9 mouse cellular contexts compared by ENCODE assay signal in the genomic region with DNA sequence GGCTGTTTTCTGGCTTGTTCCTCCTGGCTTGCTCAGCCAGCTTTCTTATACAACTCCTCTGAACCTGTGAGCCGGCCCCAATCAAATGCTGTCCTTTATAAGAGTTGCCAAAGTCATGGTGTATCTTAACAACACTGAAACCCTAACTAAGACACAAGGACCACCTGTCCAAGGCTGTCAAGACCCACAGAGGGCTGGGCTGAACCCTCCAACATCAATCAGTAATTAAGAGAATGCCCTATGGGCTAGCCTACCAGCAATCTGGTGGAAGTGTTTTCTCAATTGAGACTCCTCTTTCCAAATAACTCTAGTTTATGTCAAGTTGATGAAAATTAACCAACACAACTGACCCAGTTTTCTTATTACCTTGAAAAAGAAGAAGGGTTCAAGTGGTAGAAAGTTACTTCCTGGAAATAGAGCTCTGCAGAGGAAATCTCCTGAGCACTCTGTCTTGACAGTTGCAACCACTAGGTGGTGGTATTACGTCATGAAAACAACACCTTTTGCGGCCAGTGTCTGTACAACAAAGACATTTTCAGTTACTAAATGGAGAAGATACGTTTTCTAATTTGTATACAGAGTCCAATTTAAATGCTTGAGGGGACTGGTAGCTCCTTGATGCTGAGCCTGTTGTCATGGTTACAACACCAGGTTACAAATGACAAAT. TPM values are rescaled to one million over a fixed set of nuclear protein-coding genes. Genes with fewer than 3 reads are reported as not detected.
DNase-seq lines count a peak whose midpoint lies in the region; ATAC-seq and TF ChIP-seq lines count a peak whose summit lies in the region.
"Had no signal": no experiment of that assay in that cellular context is flagged by ENCODE, and none has a peak within 500 bp of the region (broad histone marks: within the 10 kb centered on the region; RNA-seq: fewer than 3 reads in every experiment).

No protein-coding gene starts in this region.

- ATAC-seq in limb, embryonic 14.5 days (ENCODE audit: low FRiP score, low read depth): peak; percentile 80; the same call in 1 of the 2 replicates

- H3K27ac ChIP-seq in limb, embryonic 14.5 days (replicated peaks; ENCODE audit: low read depth, low read length): no peak overlapping the region
- H3K27ac ChIP-seq: embryonic facial prominence, embryonic 13.5 days had no signal

- H3K27me3 ChIP-seq in limb, embryonic 14.5 days (ENCODE audit: control insufficient read depth, insufficient read depth, low read length): no peaks in the 10 kb centered on the region
- no peaks in the 10 kb centered on the region for H3K27me3 ChIP-seq in splenic B cell, adult 2 months (ENCODE audit: control insufficient read depth, insufficient read depth, low read length, poor library complexity, severe bottlenecking)

- no peaks in the 10 kb centered on the region for H3K36me3 ChIP-seq in limb, embryonic 14.5 days (ENCODE audit: control insufficient read depth, insufficient read depth, low read length)
- H3K36me3 ChIP-seq in splenic B cell, adult 2 months (ENCODE audit: control insufficient read depth, insufficient read depth, low read length, poor library complexity, severe bottlenecking): no peaks in the 10 kb centered on the region
- H3K36me3 ChIP-seq: embryonic facial prominence, embryonic 13.5 days had no signal

- H3K4me3 ChIP-seq in limb, embryonic 14.5 days (replicated peaks; ENCODE audit: low read length): no peak overlapping the region
- H3K4me3 ChIP-seq: embryonic facial prominence, embryonic 13.5 days had no signal

- 21% methylated on average over 4 of the region's 4 CpGs for WGBS in limb, embryonic 14.5 days

- TF ChIP-seq POLR2A in limb, embryonic 14.5 days (IDR thresholded peaks at IDR 0.05; ENCODE audit: borderline replicate concordance, extremely low read depth, insufficient read depth, insufficient read length): no peak

- H3K4me1 ChIP-seq in limb, embryonic 14.5 days (ENCODE audit: control insufficient read depth, insufficient read depth, low read length): 0 out of 2 replicates have a peak, but pooled peaks cover 5% of the 10 kb centered on the region

- no peak overlapping the region for H3K9ac ChIP-seq in limb, embryonic 14.5 days (ENCODE audit: low read depth, low read length, severe bottlenecking)
- H3K9ac ChIP-seq: embryonic facial prominence, embryonic 13.5 days had no signal

- no peak overlapping the region for H3K4me2 ChIP-seq in limb, embryonic 14.5 days (replicated peaks; ENCODE audit: low read depth, low read length, severe bottlenecking)
- H3K4me2 ChIP-seq: embryonic facial prominence, embryonic 13.5 days had no signal

- peak; percentile 29 for DNase-seq in 3134 (ENCODE audit: extremely low read depth, insufficient read length, low spot score)
- peak; percentile 83 for DNase-seq in T-cell, adult 2 months (ENCODE audit: low spot score)
- peak; percentile 48 to 79 for DNase-seq in cerebellum, postnatal 4 days (ENCODE audit: low spot score in 2 of 2)
- peak; percentile 29 to 33 for DNase-seq in gastrocnemius, adult 8-10 months (ENCODE audit: low spot score in 2 of 2)
- DNase-seq in kidney, adult 8-10 months: peak; percentile 63 to 77
- peak; percentile 84 for DNase-seq in limb, embryonic 14.5 days (ENCODE audit: low spot score)
- DNase-seq in naive thymus-derived CD4-positive, alpha-beta T cell, adult 2 months (ENCODE audit: low read depth): peak; percentile 95
- DNase-seq in splenic B cell, adult 2 months (ENCODE audit: low read depth, low spot score): peak; percentile 94

- H3K9me3 ChIP-seq in limb, embryonic 14.5 days (ENCODE audit: control insufficient read depth, low read length): no peaks in the 10 kb centered on the region
- H3K9me3 ChIP-seq: embryonic facial prominence, embryonic 13.5 days had no signal

RNA-seq across cellular contexts. Expression of a gene that starts 1.4 kb away (rescaled TPM):
- 1 to 10 TPM; 4.3 to 7.5 (median 5.9) TPM for total RNA-seq in gastrocnemius, adult 8-10 months (2022)
- polyA plus RNA-seq in limb, embryonic 14.5 days (2012; rRNA removed): 67.6 and 68.2 TPM in 2 replicates
- 37.6 and 40.2 TPM in 2 replicates for polyA plus RNA-seq in limb, embryonic 14.5 days (2014; fragmentation: Nextera tagmentation; extraction: Ambion mirVana)

RNA-seq across cellular contexts. Expression of a gene that starts 35.9 kb away (rescaled TPM):
- not detected for total RNA-seq in gastrocnemius, adult 8-10 months (2022)
- 0.35 and 0.51 TPM in 2 replicates for polyA plus RNA-seq in limb, embryonic 14.5 days (2012; rRNA removed)
- polyA plus RNA-seq in limb, embryonic 14.5 days (2014; fragmentation: Nextera tagmentation; extraction: Ambion mirVana): 0.14 and 0.54 TPM in 2 replicates

RNA-seq across cellular contexts. Expression of a gene that starts 36.2 kb away (rescaled TPM):
- 10 to 100 TPM; 14.1 to 18.1 (median 15.1) TPM for total RNA-seq in gastrocnemius, adult 8-10 months (2022)
- 39.8 and 51.4 TPM in 2 replicates for polyA plus RNA-seq in limb, embryonic 14.5 days (2012; rRNA removed)
- 77.9 and 80.2 TPM in 2 replicates for polyA plus RNA-seq in limb, embryonic 14.5 days (2014; fragmentation: Nextera tagmentation; extraction: Ambion mirVana)

RNA-seq across cellular contexts. Expression of a gene that starts 41.4 kb away (rescaled TPM):
- total RNA-seq in gastrocnemius, adult 8-10 months (2022): 10 to 100 TPM; 26.1 to 36.7 (median 30.3) TPM
- polyA plus RNA-seq in limb, embryonic 14.5 days (2012; rRNA removed): 57.3 and 66.7 TPM in 2 replicates
- polyA plus RNA-seq in limb, embryonic 14.5 days (2014; fragmentation: Nextera tagmentation; extraction: Ambion mirVana): 90.2 and 97.8 TPM in 2 replicates

RNA-seq across cellular contexts. Expression of a gene that starts 57.8 kb away (rescaled TPM):
- 1 to 10 TPM in 3 of 4 experiments, under 1 TPM in 1; 0.40 to 1.8 (median 1.3) TPM for total RNA-seq in gastrocnemius, adult 8-10 months (2022)
- polyA plus RNA-seq in limb, embryonic 14.5 days (2012; rRNA removed): 7.6 and 9.0 TPM in 2 replicates
- 12.6 and 15.0 TPM in 2 replicates for polyA plus RNA-seq in limb, embryonic 14.5 days (2014; fragmentation: Nextera tagmentation; extraction: Ambion mirVana)

Comparison
In these comparisons a context has a peak if more than half of its experiments do, and no peak if none do; other contexts are left out.
1. DNase-seq: peak in every context shown above with its lines; median percentile 95 in naive thymus-derived CD4-positive, alpha-beta T cell, adult 2 months; 94 in splenic B cell, adult 2 months; 84 in limb, embryonic 14.5 days; 83 in T-cell, adult 2 months; 70 in kidney, adult 8-10 months; 64 in cerebellum, postnatal 4 days; 31 in gastrocnemius, adult 8-10 months; 29 in 3134.